Mouse (Mus musculus) CH12.LX (cell line): ENCODE measurements at regions not wholly inside any gene's neighbourhood (a gene's known extent, or its start where the extent isn't known, plus 50 kb on each side); places are given as distances from the start of the nearest gene placed in this dataset.

Experiments
- CTCF ChIP-seq, 2 experiments: IDR thresholded peaks in 1 of 2; conservative IDR thresholded peaks in 1 of 2; 2 replicates each; pipeline ENCODE4 v1.5.1; 2011 to 2012; ENCODE audit warnings: low read depth in 2 of 2, low read length in 2 of 2, improper control_type of control experiment in 1 of 2, inconsistent platforms in 1 of 2, mild to moderate bottlenecking in 1 of 2, moderate library complexity in 1 of 2
- E2F4 ChIP-seq: IDR thresholded peaks from 2 replicates; pipeline ENCODE4 v1.6.1; 2011; ENCODE audit warnings: low read depth, low read length, improper control_type of control experiment; ENCODE audit not compliant: insufficient replicate concordance
- NRF1 ChIP-seq: IDR thresholded peaks from 2 replicates; pipeline ENCODE4 v1.6.1; 2014; ENCODE audit warnings: low read depth, mild to moderate bottlenecking, inconsistent platforms, low read length, improper control_type of control experiment, moderate library complexity
- POLR2A ChIP-seq: IDR thresholded peaks from 2 replicates; pipeline ENCODE4 v1.6.1; 2011; ENCODE audit warnings: low read depth, mild to moderate bottlenecking, improper control_type of control experiment, low read length
- USF2 ChIP-seq: conservative IDR thresholded peaks from 2 replicates; pipeline ENCODE4 v1.6.1; 2011; ENCODE audit warnings: low read depth, low read length, improper control_type of control experiment

GRCm38 (mm10) chr15:60739598-60739997 lies 114.0 kb downstream of the Fam84b start:
- TF ChIP-seq E2F4 (no peak), NRF1 (no peak), CTCF (conservative IDR thresholded peaks at IDR 0.05 in 1 of 2, IDR thresholded peaks at IDR 0.05 in 1 of 2; ENCODE audit: low read depth in 2 of 2, low read length in 2 of 2) (no peak), USF2 (no peak), POLR2A (no peak)
